In genomic region chr15:83607115-83607802, GRCm38 (mm10) we compare ENCODE assay signal across 9 mouse cellular contexts. TPM values are rescaled to one million over a fixed set of nuclear protein-coding genes. Genes with fewer than 3 reads are reported as not detected.
DNase-seq lines count a peak whose midpoint lies in the region; ATAC-seq and TF ChIP-seq lines count a peak whose summit lies in the region.
"Had no signal": no experiment of that assay in that cellular context is flagged by ENCODE, and none has a peak within 500 bp of the region (broad histone marks: within the 10 kb centered on the region; RNA-seq: fewer than 3 reads in every experiment).

No protein-coding gene starts in this region.

- H3K4me1 ChIP-seq in kidney, adult 2 months (ENCODE audit: control insufficient read depth, insufficient read depth, low read length), result no peaks in the 10 kb centered on the region
- peaks cover 15% of the 10 kb centered on the region for H3K4me1 ChIP-seq in liver, embryonic 11.5 days (replicated peaks; ENCODE audit: control insufficient read depth, insufficient read depth, low read length)
- no peaks in the 10 kb centered on the region for H3K4me1 ChIP-seq in neural tube, embryonic 12.5 days
- H3K4me1 ChIP-seq in testis, adult 2 months (ENCODE audit: control insufficient read depth, insufficient read depth, low read length), result peaks cover 2% of the 10 kb centered on the region; the same call in 1 of the 2 replicates
- H3K4me1 ChIP-seq: embryonic facial prominence, embryonic 15.5 days had no signal

- H3K27me3 ChIP-seq in kidney, adult 2 months (replicated peaks; ENCODE audit: control insufficient read depth, insufficient read depth, low read length), result no peaks in the 10 kb centered on the region
- H3K27me3 ChIP-seq in liver, embryonic 11.5 days (replicated peaks; ENCODE audit: control insufficient read depth, insufficient read depth, low read length), result no peaks in the 10 kb centered on the region
- H3K27me3 ChIP-seq in neural tube, embryonic 12.5 days (replicated peaks), result no peaks in the 10 kb centered on the region
- H3K27me3 ChIP-seq in testis, adult 2 months (ENCODE audit: control insufficient read depth, insufficient read depth, low read length), result no peaks in the 10 kb centered on the region
- H3K27me3 ChIP-seq: embryonic facial prominence, embryonic 15.5 days had no signal

- H3K9me3 ChIP-seq in liver, embryonic 11.5 days (ENCODE audit: control insufficient read depth, low read length), result no peaks in the 10 kb centered on the region
- H3K9me3 ChIP-seq in neural tube, embryonic 12.5 days, result no peaks in the 10 kb centered on the region
- H3K9me3 ChIP-seq: embryonic facial prominence, embryonic 15.5 days had no signal

- H3K36me3 ChIP-seq in kidney, adult 2 months (ENCODE audit: control insufficient read depth, insufficient read depth, low read length), result no peaks in the 10 kb centered on the region
- H3K36me3 ChIP-seq in liver, embryonic 11.5 days (ENCODE audit: control insufficient read depth, insufficient read depth, low read length), result no peaks in the 10 kb centered on the region
- peaks cover 13% of the 10 kb centered on the region for H3K36me3 ChIP-seq in neural tube, embryonic 12.5 days
- no peaks in the 10 kb centered on the region for H3K36me3 ChIP-seq in testis, adult 2 months (ENCODE audit: control insufficient read depth, insufficient read depth, low read length)
- H3K36me3 ChIP-seq: embryonic facial prominence, embryonic 15.5 days had no signal

- TF ChIP-seq CTCF in kidney, adult 2 months (conservative IDR thresholded peaks at IDR 0.05; ENCODE audit: insufficient read depth, insufficient read length, low read depth, low read length), result peak; percentile 86
- TF ChIP-seq CTCF in testis, adult 2 months (IDR thresholded peaks at IDR 0.05; ENCODE audit: control insufficient read depth, insufficient read depth, insufficient replicate concordance, low read depth, low read length), result peak; percentile 87

- peak; percentile 28 for DNase-seq in left cerebral cortex, adult 11 months (ENCODE audit: low spot score)
- no peak for DNase-seq in left cerebral cortex, adult 8-10 months (ENCODE audit: low spot score in 2 of 2)
- peak; percentile 77 for DNase-seq in c-Kit-negative CD71-positive TER-119-positive erythroid progenitor cells, embryonic 14.5 days (ENCODE audit: low read depth, low spot score)
- DNase-seq in kidney, adult 2 months, result peak; percentile 78
- peak; percentile 61 for DNase-seq in liver, embryonic 11.5 days (ENCODE audit: low spot score)

- no peak overlapping the region for H3K4me2 ChIP-seq in liver, embryonic 11.5 days
- no peak overlapping the region for H3K4me2 ChIP-seq in neural tube, embryonic 12.5 days (replicated peaks)
- H3K4me2 ChIP-seq: embryonic facial prominence, embryonic 15.5 days had no signal

- H3K9ac ChIP-seq in liver, embryonic 11.5 days (ENCODE audit: low read depth, low read length), result 0 out of 2 replicates have a peak overlapping the region, but pooled peaks have one; percentile 5
- no peak overlapping the region for H3K9ac ChIP-seq in neural tube, embryonic 12.5 days
- H3K9ac ChIP-seq: embryonic facial prominence, embryonic 15.5 days had no signal

- no peak for TF ChIP-seq POLR2A in kidney, adult 2 months (IDR thresholded peaks at IDR 0.05; ENCODE audit: low read depth, low read length)
- TF ChIP-seq POLR2A in testis, adult 2 months (IDR thresholded peaks at IDR 0.05; ENCODE audit: control insufficient read depth, low read depth, low read length), result no peak

- WGBS in kidney, adult 2 months, result 46% methylated on average over 15 of the region's 15 CpGs
- 45% methylated on average over 15 of the region's 15 CpGs for WGBS in liver, embryonic 11.5 days
- 49% methylated on average over 15 of the region's 15 CpGs for WGBS in neural tube, embryonic 12.5 days

- ATAC-seq in frontal cortex, adult (ENCODE audit: low TSS enrichment), result peak; percentile 64
- ATAC-seq in liver, embryonic 11.5 days (replicated peaks; ENCODE audit: low FRiP score), result peak; percentile 77
- peak; percentile 21; the same call in 1 of the 2 replicates for ATAC-seq in neural tube, embryonic 12.5 days (ENCODE audit: low FRiP score, low read depth)

- no peak overlapping the region for H3K27ac ChIP-seq in kidney, adult 2 months (ENCODE audit: insufficient read depth, low read depth, low read length)
- no peak overlapping the region; the same call in 1 of the 2 replicates for H3K27ac ChIP-seq in liver, embryonic 11.5 days (ENCODE audit: low read depth, low read length)
- H3K27ac ChIP-seq in neural tube, embryonic 12.5 days, result no peak overlapping the region
- H3K27ac ChIP-seq in testis, adult 2 months (ENCODE audit: control insufficient read depth, insufficient read depth, low read depth, low read length), result no peak overlapping the region
- H3K27ac ChIP-seq: embryonic facial prominence, embryonic 15.5 days had no signal

- no peak overlapping the region for H3K4me3 ChIP-seq in kidney, adult 2 months (ENCODE audit: insufficient read depth, low read depth, low read length)
- no peak overlapping the region for H3K4me3 ChIP-seq in liver, embryonic 11.5 days (ENCODE audit: low read depth, low read length)
- no peak overlapping the region for H3K4me3 ChIP-seq in neural tube, embryonic 12.5 days
- no peak overlapping the region for H3K4me3 ChIP-seq in testis, adult 2 months (ENCODE audit: control insufficient read depth, low read depth, low read length)
- H3K4me3 ChIP-seq: embryonic facial prominence, embryonic 15.5 days had no signal

RNA-seq across cellular contexts. Expression of gene Ttll12, which starts 12.3 kb away (rescaled TPM):
- total RNA-seq in left cerebral cortex, adult 8-10 months (2022), result 10 to 100 TPM in 1 of 4 experiments, 1 to 10 TPM in 3; 9.3 to 10.6 (median 10.0) TPM
- polyA plus RNA-seq in kidney, adult 2 months (2012; rRNA removed), result 18.0 and 20.5 TPM in 2 replicates
- polyA plus RNA-seq in liver, embryonic 11.5 days (2014; fragmentation: Nextera tagmentation; extraction: Ambion mirVana), result 81.4 and 87.1 TPM in 2 replicates
- 42.7 and 44.9 TPM in 2 replicates for polyA plus RNA-seq in neural tube, embryonic 12.5 days (2016; fragmentation: Nextera tagmentation; extraction: Ambion mirVana)
- polyA plus RNA-seq in testis, adult 2 months (2012; rRNA removed), result 8.2 and 10.5 TPM in 2 replicates

RNA-seq across cellular contexts. Expression of gene Mcat, which starts 43.7 kb away (rescaled TPM):
- total RNA-seq in left cerebral cortex, adult 8-10 months (2022), result 10 to 100 TPM; 21.5 to 30.0 (median 28.1) TPM
- polyA plus RNA-seq in kidney, adult 2 months (2012; rRNA removed), result 31.8 and 34.3 TPM in 2 replicates
- polyA plus RNA-seq in liver, embryonic 11.5 days (2014; fragmentation: Nextera tagmentation; extraction: Ambion mirVana), result 38.6 and 39.3 TPM in 2 replicates
- 39.1 and 42.6 TPM in 2 replicates for polyA plus RNA-seq in neural tube, embryonic 12.5 days (2016; fragmentation: Nextera tagmentation; extraction: Ambion mirVana)
- polyA plus RNA-seq in testis, adult 2 months (2012; rRNA removed), result 49.8 and 55.1 TPM in 2 replicates

RNA-seq across cellular contexts. Expression of gene Tspo, which starts 43.9 kb away (rescaled TPM):
- 10 to 100 TPM in 3 of 4 experiments, 1 to 10 TPM in 1; 8.7 to 12.8 (median 10.5) TPM for total RNA-seq in left cerebral cortex, adult 8-10 months (2022)
- polyA plus RNA-seq in kidney, adult 2 months (2012; rRNA removed), result 402 and 410 TPM in 2 replicates
- 144 and 150 TPM in 2 replicates for polyA plus RNA-seq in liver, embryonic 11.5 days (2014; fragmentation: Nextera tagmentation; extraction: Ambion mirVana)
- 15.7 and 18.2 TPM in 2 replicates for polyA plus RNA-seq in neural tube, embryonic 12.5 days (2016; fragmentation: Nextera tagmentation; extraction: Ambion mirVana)
- 19.5 and 20.2 TPM in 2 replicates for polyA plus RNA-seq in testis, adult 2 months (2012; rRNA removed)

Comparison
In these comparisons a context has a peak if more than half of its experiments do, and no peak if none do; other contexts are left out.
1. DNase-seq: peak in left cerebral cortex, adult 11 months (single experiment), c-Kit-negative CD71-positive TER-119-positive erythroid progenitor cells, embryonic 14.5 days (single experiment), kidney, adult 2 months (single experiment) and liver, embryonic 11.5 days (single experiment); none in left cerebral cortex, adult 8-10 months (0 of 2).
2. ATAC-seq: peak in every context shown above with its lines; median percentile 77 in liver, embryonic 11.5 days; 64 in frontal cortex, adult; 21 in neural tube, embryonic 12.5 days.